Mouse (Mus musculus) G1E (cell line): Measurements from ENCODE around the gene Lrig3.

Experiments
- CTCF ChIP-seq: IDR thresholded peaks from 2 replicates; pipeline ENCODE4 v1.5.1; 2012; ENCODE audit warnings: low read depth, low read length, inconsistent platforms, mixed read lengths
- GATA1 ChIP-seq: IDR thresholded peaks from 2 replicates; pipeline ENCODE4 v1.6.1; 2012; ENCODE audit warnings: borderline replicate concordance, low read length, inconsistent platforms, mixed read lengths
- GATA2 ChIP-seq: IDR thresholded peaks from 2 replicates; pipeline ENCODE4 v1.6.1; 2012; ENCODE audit warnings: low read depth, low read length, inconsistent platforms, borderline replicate concordance
- POLR2AphosphoS5 ChIP-seq: IDR thresholded peaks from 2 replicates; pipeline ENCODE4 v1.6.1; 2012; ENCODE audit warnings: low read depth, low read length, inconsistent platforms; ENCODE audit not compliant: insufficient replicate concordance
- TAL1 ChIP-seq: conservative IDR thresholded peaks from 2 replicates; pipeline ENCODE4 v1.6.1; 2012; ENCODE audit warnings: low read depth, low read length, inconsistent platforms, mixed read lengths

DNA sequence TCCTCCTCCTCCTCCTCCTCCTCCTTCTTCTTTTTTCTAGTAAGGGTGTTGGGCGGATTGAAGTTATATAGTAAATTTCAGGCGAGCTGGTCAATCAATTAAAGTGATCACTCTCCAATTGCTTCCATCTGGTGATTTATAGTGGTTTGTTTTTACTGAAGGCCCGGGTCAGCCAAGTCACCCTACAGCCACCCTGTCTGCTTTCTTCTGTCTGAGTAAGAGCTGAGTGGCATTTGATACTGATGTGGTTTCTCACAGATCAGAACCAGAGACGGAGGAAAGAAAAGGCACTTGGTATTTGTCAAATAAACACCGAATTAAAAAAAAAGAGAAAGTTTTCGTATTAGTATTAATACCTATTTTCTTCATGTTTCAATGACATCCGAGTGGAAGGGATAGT, 7.8 kb downstream of the Lrig3 start:
- TF ChIP-seq CTCF (no peak), GATA1 (no peak), TAL1 (no peak), POLR2AphosphoS5 (no peak), GATA2 (no peak)
